Mouse (Mus musculus): ENCODE data around the gene Hpse2. TPM values are rescaled to one million over a fixed set of nuclear protein-coding genes. Genes with fewer than 3 reads are reported as not detected.

The Hpse2 gene
- polyA plus RNA-seq, 1 experiment, result not detected

GRCm38 (mm10) chr19:43042721-43043120 is 345.4 kb downstream of the Hpse2 start:
- H3K27ac ChIP-seq (replicated peaks; ENCODE audit: low read depth, low read length), result no peak overlapping the region
- no peaks in the 10 kb centered on the region for H3K4me1 ChIP-seq (ENCODE audit: control insufficient read depth, insufficient read depth, insufficient read length, low read length)
- no peak overlapping the region for H3K4me3 ChIP-seq (ENCODE audit: insufficient read depth, low read depth, low read length)

- Histone ChIP-seq H3K4me3 (ENCODE audit: insufficient read depth, low read depth, low read length) (no peak overlapping the region), H3K27ac (replicated peaks; ENCODE audit: low read depth, low read length) (no peak overlapping the region), H3K4me1 (ENCODE audit: control insufficient read depth, insufficient read depth, insufficient read length, low read length) (no peaks in the 10 kb centered on the region)
These were observed 345.9 kb downstream of the Hpse2 start for GRCm38 (mm10) chr19:43042211-43042610.

GRCm38 (mm10) chr19:43036381-43036780 is 351.8 kb downstream of the Hpse2 start:
- H3K27ac ChIP-seq (replicated peaks; ENCODE audit: low read depth, low read length), result no peak overlapping the region
- H3K4me3 ChIP-seq (ENCODE audit: insufficient read depth, low read depth, low read length), result no peak overlapping the region
- H3K4me1 ChIP-seq (ENCODE audit: control insufficient read depth, insufficient read depth, insufficient read length, low read length), result no peaks in the 10 kb centered on the region

- H3K27ac ChIP-seq (replicated peaks; ENCODE audit: low read depth, low read length), result no peak overlapping the region
- H3K4me1 ChIP-seq (ENCODE audit: control insufficient read depth, insufficient read depth, insufficient read length, low read length), result no peaks in the 10 kb centered on the region
- no peak overlapping the region for H3K4me3 ChIP-seq (ENCODE audit: insufficient read depth, low read depth, low read length)
These were observed 360.9 kb downstream of the Hpse2 start for GRCm38 (mm10) chr19:43027305-43027704.

GRCm38 (mm10) chr19:43022611-43023173 is 365.5 kb downstream of the Hpse2 start:
- H3K4me1 ChIP-seq (ENCODE audit: control insufficient read depth, insufficient read depth, insufficient read length, low read length), result no peaks in the 10 kb centered on the region
- H3K4me3 ChIP-seq (ENCODE audit: insufficient read depth, low read depth, low read length), result no peak overlapping the region
- H3K27ac ChIP-seq (replicated peaks; ENCODE audit: low read depth, low read length), result no peak overlapping the region

GRCm38 (mm10) chr19:43018792-43019191 is 369.4 kb downstream of the Hpse2 start:
- no peak overlapping the region for H3K27ac ChIP-seq (replicated peaks; ENCODE audit: low read depth, low read length)
- H3K4me3 ChIP-seq (ENCODE audit: insufficient read depth, low read depth, low read length), result no peak overlapping the region
- H3K4me1 ChIP-seq (ENCODE audit: control insufficient read depth, insufficient read depth, insufficient read length, low read length), result no peaks in the 10 kb centered on the region

GRCm38 (mm10) chr19:42996406-42996805 is 391.7 kb downstream of the Hpse2 start:
- H3K27ac ChIP-seq (replicated peaks; ENCODE audit: low read depth, low read length), result no peak overlapping the region

GRCm38 (mm10) chr19:42988833-42989232 is 399.3 kb downstream of the Hpse2 start:
- H3K4me3 ChIP-seq (ENCODE audit: insufficient read depth, low read depth, low read length), result no peak overlapping the region
- H3K27ac ChIP-seq (replicated peaks; ENCODE audit: low read depth, low read length), result no peak overlapping the region
- H3K4me1 ChIP-seq (ENCODE audit: control insufficient read depth, insufficient read depth, insufficient read length, low read length), result no peaks in the 10 kb centered on the region

More at GRCm38 (mm10) chr19:42996406-42996805, 391.7 kb downstream of the Hpse2 start:
- H3K4me1 ChIP-seq (ENCODE audit: control insufficient read depth, insufficient read depth, insufficient read length, low read length), result no peaks in the 10 kb centered on the region
- H3K4me3 ChIP-seq (ENCODE audit: insufficient read depth, low read depth, low read length), result no peak overlapping the region

- no peak overlapping the region for H3K27ac ChIP-seq (replicated peaks; ENCODE audit: low read depth, low read length)
- no peak overlapping the region for H3K4me3 ChIP-seq (ENCODE audit: insufficient read depth, low read depth, low read length)
- H3K4me1 ChIP-seq (ENCODE audit: control insufficient read depth, insufficient read depth, insufficient read length, low read length), result no peaks in the 10 kb centered on the region
These were observed 401.8 kb downstream of the Hpse2 start for GRCm38 (mm10) chr19:42986315-42986701.

- Histone ChIP-seq H3K4me1 (ENCODE audit: control insufficient read depth, insufficient read depth, insufficient read length, low read length) (no peaks in the 10 kb centered on the region), H3K4me3 (ENCODE audit: insufficient read depth, low read depth, low read length) (no peak overlapping the region), H3K27ac (replicated peaks; ENCODE audit: low read depth, low read length) (no peak overlapping the region)
These were observed 402.5 kb downstream of the Hpse2 start for GRCm38 (mm10) chr19:42985372-42986314.

GRCm38 (mm10) chr19:42980537-42980936 is 407.6 kb downstream of the Hpse2 start:
- H3K4me3 ChIP-seq (ENCODE audit: insufficient read depth, low read depth, low read length), result no peak overlapping the region
- H3K4me1 ChIP-seq (ENCODE audit: control insufficient read depth, insufficient read depth, insufficient read length, low read length), result no peaks in the 10 kb centered on the region
- H3K27ac ChIP-seq (replicated peaks; ENCODE audit: low read depth, low read length), result no peak overlapping the region

- Histone ChIP-seq H3K4me1 (ENCODE audit: control insufficient read depth, insufficient read depth, insufficient read length, low read length) (no peaks in the 10 kb centered on the region), H3K4me3 (ENCODE audit: insufficient read depth, low read depth, low read length) (no peak overlapping the region), H3K27ac (replicated peaks; ENCODE audit: low read depth, low read length) (no peak overlapping the region)
These were observed 410.2 kb downstream of the Hpse2 start for GRCm38 (mm10) chr19:42977938-42978337.

- Histone ChIP-seq H3K27ac (replicated peaks; ENCODE audit: low read depth, low read length) (no peak overlapping the region), H3K4me1 (ENCODE audit: control insufficient read depth, insufficient read depth, insufficient read length, low read length) (no peaks in the 10 kb centered on the region), H3K4me3 (ENCODE audit: insufficient read depth, low read depth, low read length) (no peak overlapping the region)
These were observed 414.4 kb downstream of the Hpse2 start for GRCm38 (mm10) chr19:42973740-42974139.

- no peak overlapping the region for H3K4me3 ChIP-seq (ENCODE audit: insufficient read depth, low read depth, low read length)
- no peaks in the 10 kb centered on the region for H3K4me1 ChIP-seq (ENCODE audit: control insufficient read depth, insufficient read depth, insufficient read length, low read length)
- no peak overlapping the region for H3K27ac ChIP-seq (replicated peaks; ENCODE audit: low read depth, low read length)
These were observed 423.0 kb downstream of the Hpse2 start for GRCm38 (mm10) chr19:42965171-42965570.

GRCm38 (mm10) chr19:42948114-42948636 is 440.0 kb downstream of the Hpse2 start:
- H3K27ac ChIP-seq (replicated peaks; ENCODE audit: low read depth, low read length), result no peak overlapping the region
- no peak overlapping the region for H3K4me3 ChIP-seq (ENCODE audit: insufficient read depth, low read depth, low read length)
- no peaks in the 10 kb centered on the region for H3K4me1 ChIP-seq (ENCODE audit: control insufficient read depth, insufficient read depth, insufficient read length, low read length)
